Mouse (Mus musculus): ENCODE measurements around the gene Cdcp2. TPM values are rescaled to one million over a fixed set of nuclear protein-coding genes. Genes with fewer than 3 reads are reported as not detected.

The Cdcp2 gene
- polyA plus RNA-seq, 1 experiment from 2014 or later = 0.11 TPM

DNA sequence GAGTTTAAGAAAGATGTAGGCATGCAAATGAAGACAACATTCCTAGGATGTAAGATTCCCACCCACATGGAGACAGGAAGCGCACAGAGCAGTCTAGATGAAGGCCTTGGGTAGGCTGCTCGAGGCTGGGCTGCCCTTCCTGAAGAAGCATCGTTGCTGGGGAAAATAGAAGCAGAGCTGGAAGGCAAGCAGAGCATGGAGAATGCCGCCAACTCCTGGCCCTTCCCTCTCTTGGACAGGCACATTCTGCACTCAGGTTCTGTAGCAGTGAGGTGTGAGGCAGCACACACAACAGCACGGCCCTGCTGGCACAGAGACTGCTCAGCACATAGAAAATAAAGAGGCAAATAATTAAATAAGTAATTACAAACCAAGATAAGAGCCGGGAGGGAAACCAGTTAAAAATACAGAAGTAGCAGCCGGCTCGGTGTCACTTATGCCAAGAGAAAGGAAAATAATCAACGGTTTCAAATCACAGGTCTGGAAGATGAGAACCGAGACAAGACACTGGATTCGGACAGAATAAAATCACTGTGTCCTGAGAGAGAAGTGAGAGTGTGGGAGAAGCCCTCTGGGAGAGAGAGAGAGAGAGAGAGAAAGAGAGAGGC, 62.6 kb downstream of the Cdcp2 start:
- Histone ChIP-seq H3K4me1 (ENCODE audit: control insufficient read depth, insufficient read depth, low read length) (no peaks in the 10 kb centered on the region), H3K4me3 (ENCODE audit: low read depth, low read length) (no peak overlapping the region), H3K9ac (ENCODE audit: low read length) (no peak overlapping the region), H3K27me3 (ENCODE audit: control insufficient read depth, insufficient read depth, low read length) (no peaks in the 10 kb centered on the region), H3K27ac (ENCODE audit: low read depth, low read length) (no peak overlapping the region), H3K36me3 (ENCODE audit: control insufficient read depth, insufficient read depth, low read length) (0 out of 2 replicates have a peak, but pooled peaks cover 2% of the 10 kb centered on the region), H3K4me2 (no peak overlapping the region), H3K9me3 (ENCODE audit: control insufficient read depth, low read length) (no peaks in the 10 kb centered on the region)
- 92% methylated on average over 11 of the region's 11 CpGs for WGBS
- DNase-seq (ENCODE audit: low spot score, missing footprints) (no peak), ATAC-seq (ENCODE audit: low FRiP score) (no peak)

DNA sequence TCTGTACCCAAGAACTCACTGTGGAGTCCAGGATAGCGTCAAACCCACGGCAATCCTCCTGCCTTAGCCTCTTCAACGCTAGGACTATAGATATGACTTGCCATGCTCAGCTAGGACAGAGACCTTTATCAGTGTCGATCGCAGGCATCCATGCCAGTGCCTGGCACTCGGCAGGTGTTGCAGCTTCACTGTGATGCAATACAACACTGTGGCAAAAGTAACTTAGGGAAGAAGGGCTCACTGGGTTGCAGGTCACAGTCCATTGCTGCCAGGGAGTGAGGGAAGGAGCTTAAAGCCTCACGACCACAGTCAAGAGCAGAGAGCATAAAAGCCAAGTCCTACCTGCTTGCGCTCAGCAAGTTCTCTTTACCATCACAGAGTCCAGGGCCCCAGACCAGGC, 63.5 kb downstream of the Cdcp2 start:
- 92% methylated on average over 8 of the region's 8 CpGs for whole genome bisulfite sequencing
- no peak overlapping the region for H3K4me3 ChIP-seq (ENCODE audit: low read depth, low read length)
- DNase-seq (ENCODE audit: low spot score, missing footprints) = no peak

More for the DNA sequence above, 63.5 kb downstream of the Cdcp2 start:
- H3K27me3 ChIP-seq (ENCODE audit: control insufficient read depth, insufficient read depth, low read length) = no peaks in the 10 kb centered on the region
- no peaks in the 10 kb centered on the region for H3K9me3 ChIP-seq (ENCODE audit: control insufficient read depth, low read length)
- no peak overlapping the region for H3K27ac ChIP-seq (ENCODE audit: low read depth, low read length)
- 0 out of 2 replicates have a peak, but pooled peaks cover 2% of the 10 kb centered on the region for H3K36me3 ChIP-seq (ENCODE audit: control insufficient read depth, insufficient read depth, low read length)
- no peak overlapping the region for H3K9ac ChIP-seq (ENCODE audit: low read length)
- H3K4me1 ChIP-seq (ENCODE audit: control insufficient read depth, insufficient read depth, low read length) = no peaks in the 10 kb centered on the region
- no peak for ATAC-seq (ENCODE audit: low FRiP score)
- no peak overlapping the region for H3K4me2 ChIP-seq

Other genes starting within 250 kb of the Cdcp2 start
- gene Ssbp3, start 186.2 kb upstream of the Cdcp2 start, polyA plus RNA-seq (2014; fragmentation: Nextera tagmentation; extraction: Ambion mirVana) = 124 and 132 TPM in 2 replicates
- gene Mrpl37, start 30.0 kb upstream of the Cdcp2 start, polyA plus RNA-seq (2014; fragmentation: Nextera tagmentation; extraction: Ambion mirVana) = 106 and 112 TPM in 2 replicates
- 5.6 TPM in 2 replicates for gene Cyb5rl, start 29.9 kb upstream of the Cdcp2 start, polyA plus RNA-seq (2014; fragmentation: Nextera tagmentation; extraction: Ambion mirVana)
- gene Tmem59, start 81.5 kb downstream of the Cdcp2 start, polyA plus RNA-seq (2014; fragmentation: Nextera tagmentation; extraction: Ambion mirVana) = 344 and 384 TPM in 2 replicates
- 22.8 and 25.2 TPM in 2 replicates for gene Tceanc2, start 82.2 kb downstream of the Cdcp2 start, polyA plus RNA-seq (2014; fragmentation: Nextera tagmentation; extraction: Ambion mirVana)
- not detected in 2 replicates for gene Ldlrad1, start 112.3 kb downstream of the Cdcp2 start, polyA plus RNA-seq (2014; fragmentation: Nextera tagmentation; extraction: Ambion mirVana)
- 69.8 and 70.0 TPM in 2 replicates for gene Lrrc42, start 156.6 kb downstream of the Cdcp2 start, polyA plus RNA-seq (2014; fragmentation: Nextera tagmentation; extraction: Ambion mirVana)
- 27.2 and 30.2 TPM in 2 replicates for gene Hspb11, start 156.7 kb downstream of the Cdcp2 start, polyA plus RNA-seq (2014; fragmentation: Nextera tagmentation; extraction: Ambion mirVana)
- not detected in 2 replicates for gene Dio1, start 210.3 kb downstream of the Cdcp2 start, polyA plus RNA-seq (2014; fragmentation: Nextera tagmentation; extraction: Ambion mirVana)
- gene Yipf1, start 217.5 kb downstream of the Cdcp2 start, polyA plus RNA-seq (2014; fragmentation: Nextera tagmentation; extraction: Ambion mirVana) = 36.0 and 40.2 TPM in 2 replicates